Comparison of ENCODE assay signal across 17 mouse cellular contexts in the genomic region with DNA sequence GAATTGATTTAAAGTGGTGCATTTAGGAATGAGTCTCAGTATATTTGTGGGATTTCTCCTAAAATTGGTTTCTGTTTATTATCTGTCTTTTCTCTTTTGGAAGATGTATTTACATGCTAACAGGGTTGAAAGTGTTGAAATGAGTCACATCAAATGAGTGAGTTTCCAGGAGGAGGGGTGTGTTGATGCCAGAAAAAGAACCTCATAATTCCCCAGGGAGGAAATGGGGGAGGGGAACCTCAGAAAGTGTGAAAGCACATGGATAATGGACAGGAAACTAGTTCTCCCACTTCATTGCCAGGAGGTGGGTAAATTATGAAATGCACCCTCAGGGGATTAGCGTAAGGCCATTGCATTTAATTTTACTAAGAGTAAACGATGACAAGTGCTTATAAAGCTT. TPM values are rescaled to one million over a fixed set of nuclear protein-coding genes. Genes with fewer than 3 reads are reported as not detected.
DNase-seq lines count a peak whose midpoint lies in the region; ATAC-seq and TF ChIP-seq lines count a peak whose summit lies in the region.
"Had no signal": no experiment of that assay in that cellular context is flagged by ENCODE, and none has a peak within 500 bp of the region (broad histone marks: within the 10 kb centered on the region; RNA-seq: fewer than 3 reads in every experiment).

No protein-coding gene starts in this region.

- no peak overlapping the region for H3K9ac ChIP-seq in forebrain, embryonic 12.5 days
- H3K9ac ChIP-seq in forebrain, embryonic 15.5 days (replicated peaks): no peak overlapping the region
- H3K9ac ChIP-seq in CH12.LX (ENCODE audit: insufficient read depth, low read depth): no peak overlapping the region
- H3K9ac ChIP-seq: liver, embryonic 15.5 days; neural tube, embryonic 12.5 days had no signal

- in situ Hi-C loops in CH12.LX (cut with MboI; ENCODE audit: low pct_ligation_motif_present, low pct_unique_long_range_greater_than_20kb, low sequenced_read_pairs): no loop called here

- TF ChIP-seq RAD21 in CH12.LX (IDR thresholded peaks at IDR 0.05; ENCODE audit: low read depth, low read length): no peak

- dilution Hi-C loops in CH12.LX (cut with MboI; ENCODE audit: extremely low pct_ligation_motif_present, extremely low pct_unique_long_range_greater_than_20kb, low sequenced_read_pairs): no loop called here

- TF ChIP-seq POLR2A in CH12.LX (IDR thresholded peaks at IDR 0.05; ENCODE audit: low read depth, low read length): no peak

- peak; percentile 30; the same call in 1 of the 2 replicates for ATAC-seq in forebrain, embryonic 12.5 days (ENCODE audit: low FRiP score)
- no peak for ATAC-seq in forebrain, embryonic 15.5 days (replicated peaks)
- ATAC-seq: intestine, postnatal 0 days had no signal

- no peaks in the 10 kb centered on the region for H3K36me3 ChIP-seq in forebrain, embryonic 12.5 days (replicated peaks)
- H3K36me3 ChIP-seq in forebrain, embryonic 15.5 days: no peaks in the 10 kb centered on the region
- no peaks in the 10 kb centered on the region for H3K36me3 ChIP-seq in CH12.LX (replicated peaks in 1 of 2; ENCODE audit: control insufficient read depth in 1 of 2, insufficient read depth in 1 of 2, low read length in 1 of 2)
- H3K36me3 ChIP-seq: liver, embryonic 15.5 days; neural tube, embryonic 12.5 days had no signal

- peaks cover 6% of the 10 kb centered on the region for H3K4me1 ChIP-seq in forebrain, embryonic 12.5 days
- H3K4me1 ChIP-seq in forebrain, embryonic 15.5 days: peaks cover 7% of the 10 kb centered on the region; the same call in 1 of the 2 replicates
- peaks cover 9 to 30% of the 10 kb centered on the region in 2 experiments for H3K4me1 ChIP-seq in CH12.LX (ENCODE audit: control insufficient read depth in 1 of 2, insufficient read depth in 2 of 2)
- H3K4me1 ChIP-seq: liver, embryonic 15.5 days; megakaryocyte, embryonic 14.5 days had no signal

- WGBS in forebrain, embryonic 12.5 days: 11% methylated on average over 2 of the region's 2 CpGs
- WGBS in forebrain, embryonic 15.5 days: 22% methylated on average over 2 of the region's 2 CpGs

- H3K4me2 ChIP-seq in forebrain, embryonic 12.5 days: no peak overlapping the region
- H3K4me2 ChIP-seq in forebrain, embryonic 15.5 days (replicated peaks): no peak overlapping the region
- H3K4me2 ChIP-seq in CH12.LX (ENCODE audit: insufficient read depth, low read depth, poor library complexity, severe bottlenecking): peak overlapping the region; percentile 91
- H3K4me2 ChIP-seq: liver, embryonic 15.5 days; neural tube, embryonic 12.5 days had no signal

- TF ChIP-seq CTCF in CH12.LX (conservative IDR thresholded peaks at IDR 0.05 in 1 of 2, IDR thresholded peaks at IDR 0.05 in 1 of 2; ENCODE audit: low read depth in 2 of 2, low read length in 2 of 2): no peak

- TF ChIP-seq EP300 in CH12.LX (IDR thresholded peaks at IDR 0.05; ENCODE audit: low read length): peak; percentile 92

- H3K27me3 ChIP-seq in forebrain, embryonic 12.5 days: no peaks in the 10 kb centered on the region
- H3K27me3 ChIP-seq in forebrain, embryonic 15.5 days: no peaks in the 10 kb centered on the region
- no peaks in the 10 kb centered on the region for H3K27me3 ChIP-seq in CH12.LX (replicated peaks)
- H3K27me3 ChIP-seq: liver, embryonic 15.5 days; megakaryocyte, embryonic 14.5 days; neural tube, embryonic 12.5 days had no signal

- no peaks in the 10 kb centered on the region for H3K9me3 ChIP-seq in forebrain, embryonic 12.5 days
- no peaks in the 10 kb centered on the region for H3K9me3 ChIP-seq in forebrain, embryonic 15.5 days
- no peaks in the 10 kb centered on the region for H3K9me3 ChIP-seq in CH12.LX (replicated peaks; ENCODE audit: low read length)
- H3K9me3 ChIP-seq: liver, embryonic 15.5 days; megakaryocyte, embryonic 14.5 days; neural tube, embryonic 12.5 days had no signal

- no peaks in the 10 kb centered on the region for H3K79me2 ChIP-seq in CH12.LX (replicated peaks; ENCODE audit: control insufficient read depth, extremely low read depth, insufficient read depth, poor library complexity, severe bottlenecking)

- H3K27ac ChIP-seq in forebrain, embryonic 12.5 days: no peak overlapping the region
- no peak overlapping the region for H3K27ac ChIP-seq in forebrain, embryonic 15.5 days (replicated peaks)
- H3K27ac ChIP-seq in CH12.LX (ENCODE audit: insufficient read depth, low read depth): no peak overlapping the region
- H3K27ac ChIP-seq: liver, embryonic 15.5 days; neural tube, embryonic 12.5 days had no signal

- no peak overlapping the region for H3K4me3 ChIP-seq in forebrain, embryonic 12.5 days (replicated peaks)
- H3K4me3 ChIP-seq in forebrain, embryonic 15.5 days: no peak overlapping the region
- H3K4me3 ChIP-seq in CH12.LX (replicated peaks in 1 of 3; ENCODE audit: low read depth in 2 of 3, low read length in 2 of 3, poor library complexity in 1 of 3): no peak overlapping the region
- H3K4me3 ChIP-seq: liver, embryonic 15.5 days; megakaryocyte, embryonic 14.5 days; neural tube, embryonic 12.5 days had no signal

- DNase-seq in kidney, postnatal 14 days: peak; percentile 19
- no peak for DNase-seq in kidney, adult 11 months
- DNase-seq in CH12.LX (ENCODE audit: extremely low read depth): peak; percentile 93
- peak; percentile 12 for DNase-seq in hindlimb bud, embryonic 11.5 days (ENCODE audit: extremely low spot score, low read depth, low spot score)
- no peak for DNase-seq in cerebellum, adult 9-10 months
- no peak for DNase-seq in spleen, postnatal 36 days (ENCODE audit: low spot score in 2 of 2)
- DNase-seq: cerebellum, adult 9-11 months; layer of hippocampus, adult 9-11 months had no signal

TF ChIP-seq in CH12.LX, 34 proteins besides CTCF, POLR2A, EP300 and RAD21:
- TF ChIP-seq USF1 (IDR thresholded peaks at IDR 0.05; ENCODE audit: low read depth, low read length) (no peak), KAT2A (IDR thresholded peaks at IDR 0.05; ENCODE audit: insufficient replicate concordance, low read length) (0 out of 2 replicates have a peak, but pooled peaks have one; percentile 32), MXI1 (IDR thresholded peaks at IDR 0.05; ENCODE audit: low read depth, low read length) (no peak), IRF4 (IDR thresholded peaks at IDR 0.05; ENCODE audit: low read depth, low read length) (peak; percentile 93), BHLHE40 (IDR thresholded peaks at IDR 0.05; ENCODE audit: low read depth, low read length) (peak; percentile 79), CHD2 (IDR thresholded peaks at IDR 0.05; ENCODE audit: low read length) (peak; percentile 85), MYC (IDR thresholded peaks at IDR 0.05; ENCODE audit: low read depth, low read length) (peak; percentile 56; the same call in 1 of the 2 replicates), SIN3A (IDR thresholded peaks at IDR 0.05; ENCODE audit: low read length) (0 out of 2 replicates have a peak, but pooled peaks have one; percentile 23), MAZ (IDR thresholded peaks at IDR 0.05; ENCODE audit: low read depth, low read length) (peak; percentile 75; the same call in 1 of the 2 replicates), CHD1 (IDR thresholded peaks at IDR 0.05; ENCODE audit: low read depth, low read length) (no peak), JUN (IDR thresholded peaks at IDR 0.05; ENCODE audit: insufficient read depth, low read depth, low read length) (peak; percentile 76), JUND (conservative IDR thresholded peaks at IDR 0.05; ENCODE audit: low read depth, low read length) (peak; percentile 90), ETS1 (conservative IDR thresholded peaks at IDR 0.05; ENCODE audit: low read depth, low read length) (peak; percentile 66; the same call in 1 of the 2 replicates), MEF2A (IDR thresholded peaks at IDR 0.05; ENCODE audit: borderline replicate concordance, low read depth, low read length) (peak; percentile 95)

RNA-seq across cellular contexts. Expression of gene Capn13, which starts 16.7 kb away (rescaled TPM):
- polyA plus RNA-seq in forebrain, embryonic 12.5 days (2016; fragmentation: Nextera tagmentation; extraction: Ambion mirVana): not detected in 2 replicates
- not detected in 2 replicates for polyA plus RNA-seq in forebrain, embryonic 15.5 days (2015; fragmentation: Nextera tagmentation; extraction: Ambion mirVana)
- total RNA-seq in CH12.LX (2012; rRNA removed): not detected in 2 replicates
- not detected in 2 replicates for total RNA-seq in CH12.LX (2014; rRNA removed)
- not detected in 2 replicates for polyA plus RNA-seq in CH12.LX (2012; ENCODE audit: insufficient read length, low read depth)
- total RNA-seq: adrenal gland, postnatal 36 days had no signal
- polyA plus RNA-seq: heart, postnatal 0 days; liver, embryonic 15.5 days; neural tube, embryonic 12.5 days; spleen, adult 2 months had no signal

Comparison
In these comparisons a context has a peak if more than half of its experiments do, and no peak if none do; other contexts are left out.
1. DNase-seq: peak in kidney, postnatal 14 days (single experiment), CH12.LX (single experiment) and hindlimb bud, embryonic 11.5 days (single experiment); none in kidney, adult 11 months (single experiment), cerebellum, adult 9-10 months (single experiment) and spleen, postnatal 36 days (0 of 2).